Mouse (Mus musculus): Measurements from ENCODE around the gene Cd300c2.
"Not testable (repeated sequence)": the region's sequence is repeated elsewhere in the genome, so short reads cannot be mapped to it uniquely, and the experiment has no call there.

Cd300c2 gene

GRCm38 (mm10) chr11:115001474-115002040, at the start of gene Cd300c2:
Cd300c2 (minus strand) TSS chr11:115001880.
- no peak for DNase-seq (ENCODE audit: low read depth, low spot score)

- no peak for DNase-seq (ENCODE audit: low read depth, low spot score)
Measured at GRCm38 (mm10) chr11:115049282-115049895, 47.7 kb upstream of the Cd300c2 start.

- no peak for DNase-seq (ENCODE audit: low read depth, low spot score)
Measured at GRCm38 (mm10) chr11:115048259-115048658, 46.6 kb upstream of the Cd300c2 start, which contains the start of gene Cd300ld3. Cd300ld3 (minus strand) TSS chr11:115048409.

GRCm38 (mm10) chr11:115037669-115038068, 36.0 kb upstream of the Cd300c2 start, which contains the start of gene Cd300ld5:
Cd300ld5 (minus strand) TSS chr11:115037769.
- DNase-seq (ENCODE audit: low read depth, low spot score): not testable (repeated sequence)

DNA sequence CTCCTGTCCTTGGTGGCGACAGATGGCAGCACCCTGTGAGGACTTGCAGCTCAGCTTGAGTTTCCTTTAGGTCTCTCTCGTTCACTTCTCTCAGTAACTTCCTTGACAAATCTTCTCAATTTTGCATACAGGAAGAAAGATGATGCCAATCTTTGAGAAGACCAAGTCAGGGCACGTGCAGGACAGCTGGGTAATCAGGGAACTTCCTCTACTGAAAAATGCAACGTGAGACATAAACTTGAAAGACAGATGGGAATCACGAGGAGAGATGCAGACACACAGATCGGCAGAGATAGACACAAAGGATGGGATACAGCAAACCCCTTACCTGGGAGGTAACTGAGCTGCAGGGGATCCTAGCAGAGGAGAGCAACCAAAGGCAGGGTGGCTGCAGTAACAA, 25.2 kb upstream of the Cd300c2 start, which contains the start of gene Cd300ld4:
Gene Cd300ld4, minus strand, starts transcription at position 101 of the 400 bp plus-strand sequence.
- DNase-seq (ENCODE audit: low read depth, low spot score): not testable (repeated sequence)

DNA sequence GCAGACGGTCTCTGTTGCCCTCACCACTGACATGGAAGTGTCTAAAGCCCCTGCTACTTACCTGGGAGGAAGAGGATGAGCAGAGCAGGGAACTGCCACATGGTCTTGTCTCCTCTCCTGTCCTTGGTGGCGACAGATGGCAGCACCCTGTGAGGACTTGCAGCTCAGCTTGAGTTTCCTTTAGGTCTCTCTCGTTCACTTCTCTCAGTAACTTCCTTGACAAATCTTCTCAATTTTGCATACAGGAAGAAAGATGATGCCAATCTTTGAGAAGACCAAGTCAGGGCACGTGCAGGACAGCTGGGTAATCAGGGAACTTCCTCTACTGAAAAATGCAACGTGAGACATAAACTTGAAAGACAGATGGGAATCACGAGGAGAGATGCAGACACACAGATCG, 14.4 kb upstream of the Cd300c2 start, which contains the start of gene Cd300ld2:
Gene Cd300ld2, minus strand, starts transcription at position 101 of the 400 bp plus-strand sequence.
- not testable (repeated sequence) for DNase-seq (ENCODE audit: low read depth, low spot score)

GRCm38 (mm10) chr11:115004070-115004469, 2.4 kb upstream of the Cd300c2 start:
- peak; percentile 19 for DNase-seq (ENCODE audit: low read depth, low spot score)

GRCm38 (mm10) chr11:114989793-114990192, 11.9 kb downstream of the Cd300c2 start, which contains the start of gene Cd300ld:
Cd300ld (minus strand) TSS chr11:114989922.
- no peak for DNase-seq (ENCODE audit: low read depth, low spot score)

- DNase-seq (ENCODE audit: low read depth, low spot score): peak; percentile 18
Measured at GRCm38 (mm10) chr11:114981866-114982265, 19.8 kb downstream of the Cd300c2 start.

DNA sequence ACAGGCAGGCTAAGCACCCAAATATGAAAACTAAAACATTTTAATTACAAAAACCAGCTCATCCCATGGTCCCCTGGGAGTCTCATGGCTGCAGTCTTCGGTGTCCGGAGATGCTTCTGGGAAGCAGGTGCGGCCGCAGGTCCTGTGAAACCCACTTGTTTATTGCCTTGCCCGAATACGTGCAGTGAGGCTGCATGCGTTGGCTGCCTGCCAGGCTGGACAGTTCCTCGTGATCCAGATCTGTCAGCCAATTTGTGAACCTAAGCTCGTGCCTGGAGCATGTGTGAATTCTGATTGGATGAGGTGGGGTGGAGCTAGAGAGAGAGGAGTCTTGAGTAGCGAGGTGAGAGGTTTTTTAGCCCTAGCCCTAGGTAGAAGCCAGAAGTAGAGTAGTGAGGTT, 29.0 kb downstream of the Cd300c2 start:
- no peak for DNase-seq (ENCODE audit: low read depth, low spot score)

GRCm38 (mm10) chr11:114968752-114969207, 32.9 kb downstream of the Cd300c2 start, which contains the start of gene Cd300c:
Cd300c (minus strand) TSS chr11:114969157.
- DNase-seq (ENCODE audit: low read depth, low spot score): peak; percentile 17

DNA sequence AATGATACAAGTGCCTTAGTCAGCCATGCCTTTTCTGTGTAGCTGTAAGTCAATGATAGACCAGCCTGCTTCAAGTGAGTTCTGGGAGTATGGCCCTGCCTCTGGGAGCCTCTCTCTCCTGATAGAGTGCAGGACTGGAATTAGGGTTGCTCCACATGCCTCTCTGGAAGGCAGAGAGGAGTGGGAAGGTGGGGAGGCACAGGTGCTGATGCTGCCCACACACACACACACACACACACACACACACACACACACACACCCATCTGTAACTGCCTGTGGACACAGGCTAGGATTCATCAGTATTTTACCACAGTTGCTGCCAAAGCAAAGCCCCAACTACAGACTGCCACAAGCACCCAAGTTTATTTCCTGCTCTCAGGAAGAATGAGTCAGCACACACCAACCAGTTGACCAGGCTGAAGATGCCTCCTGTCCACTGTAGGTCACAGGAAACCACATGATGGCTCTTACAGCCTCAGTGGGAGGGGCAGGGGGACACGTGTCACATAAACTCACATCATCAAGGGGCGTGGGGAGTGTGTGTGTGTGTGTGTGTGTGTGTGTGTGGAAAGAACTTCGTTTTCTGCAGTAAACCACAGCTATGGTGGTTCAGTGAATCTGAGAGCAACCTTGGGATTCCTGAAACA, 36.4 kb downstream of the Cd300c2 start:
- DNase-seq (ENCODE audit: low read depth, low spot score): peak; percentile 9

DNA sequence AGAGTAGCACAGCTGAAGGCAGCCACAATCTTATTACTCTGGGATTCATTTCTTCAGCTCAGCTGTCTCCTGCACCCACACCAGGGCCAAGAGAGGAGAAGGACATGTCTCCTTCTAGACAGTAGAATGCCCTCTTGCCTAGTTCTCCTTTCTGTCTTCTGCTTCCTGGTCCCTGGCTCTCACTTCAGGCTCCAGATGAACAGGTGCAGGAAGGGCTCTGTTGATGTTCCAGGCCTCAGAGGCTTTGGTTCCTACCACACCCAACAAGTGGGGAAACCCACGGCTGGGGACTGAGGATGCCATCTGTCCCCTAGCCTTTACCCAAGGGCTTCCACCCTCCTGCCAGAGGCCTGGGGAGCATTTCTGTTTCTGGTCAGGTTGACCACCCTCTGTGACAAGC, 41.3 kb downstream of the Cd300c2 start:
- no peak for DNase-seq (ENCODE audit: low read depth, low spot score)
